Mouse (Mus musculus) cortical plate, adult 2 months (tissue): ENCODE measurements around the gene Urah. TPM values are rescaled to one million over a fixed set of nuclear protein-coding genes. Genes with fewer than 3 reads are reported as not detected.

ENCODE experiments used
- H3K27ac ChIP-seq: fragments of 200-500 bp; 2 replicates; pipeline ENCODE4 v1.5.1; 2012; ENCODE audit warnings: low read length, control low read depth, inconsistent platforms; ENCODE audit not compliant: insufficient read depth
- H3K4me1 ChIP-seq: fragments of 200-500 bp; 2 replicates; pipeline ENCODE4 v1.6.1; 2011; ENCODE audit warnings: low read length; ENCODE audit not compliant: control insufficient read depth, insufficient read depth
- H3K4me3 ChIP-seq: fragments of 200-500 bp; 2 replicates; pipeline ENCODE4 v1.5.1; 2011; ENCODE audit warnings: mild to moderate bottlenecking, low read length, control low read depth; ENCODE audit not compliant: insufficient read depth
- CTCF ChIP-seq: fragments of 200-500 bp; IDR thresholded peaks from 2 replicates; pipeline ENCODE4 v1.5.1; 2011; ENCODE audit warnings: mild to moderate bottlenecking, control low read depth, low read length; ENCODE audit not compliant: insufficient read depth; ENCODE audit errors: extremely low read depth
- POLR2A ChIP-seq: fragments of 200-500 bp; IDR thresholded peaks from 2 replicates; pipeline ENCODE4 v1.6.1; 2011; ENCODE audit warnings: mild to moderate bottlenecking, low read length, control low read depth; ENCODE audit not compliant: insufficient read depth; ENCODE audit errors: extremely low read depth
- polyA plus RNA-seq: library from polyadenylated mRNA; depleted of rRNA; stranded (reverse); fragments of >200 nt; gene quantifications from 2 replicates; pipeline ENCODE4 v1.2.3, GENCODE M21; 2012; rRNA removed

Gene Urah
- 3.4 and 4.1 TPM in 2 replicates for polyA plus RNA-seq

DNA sequence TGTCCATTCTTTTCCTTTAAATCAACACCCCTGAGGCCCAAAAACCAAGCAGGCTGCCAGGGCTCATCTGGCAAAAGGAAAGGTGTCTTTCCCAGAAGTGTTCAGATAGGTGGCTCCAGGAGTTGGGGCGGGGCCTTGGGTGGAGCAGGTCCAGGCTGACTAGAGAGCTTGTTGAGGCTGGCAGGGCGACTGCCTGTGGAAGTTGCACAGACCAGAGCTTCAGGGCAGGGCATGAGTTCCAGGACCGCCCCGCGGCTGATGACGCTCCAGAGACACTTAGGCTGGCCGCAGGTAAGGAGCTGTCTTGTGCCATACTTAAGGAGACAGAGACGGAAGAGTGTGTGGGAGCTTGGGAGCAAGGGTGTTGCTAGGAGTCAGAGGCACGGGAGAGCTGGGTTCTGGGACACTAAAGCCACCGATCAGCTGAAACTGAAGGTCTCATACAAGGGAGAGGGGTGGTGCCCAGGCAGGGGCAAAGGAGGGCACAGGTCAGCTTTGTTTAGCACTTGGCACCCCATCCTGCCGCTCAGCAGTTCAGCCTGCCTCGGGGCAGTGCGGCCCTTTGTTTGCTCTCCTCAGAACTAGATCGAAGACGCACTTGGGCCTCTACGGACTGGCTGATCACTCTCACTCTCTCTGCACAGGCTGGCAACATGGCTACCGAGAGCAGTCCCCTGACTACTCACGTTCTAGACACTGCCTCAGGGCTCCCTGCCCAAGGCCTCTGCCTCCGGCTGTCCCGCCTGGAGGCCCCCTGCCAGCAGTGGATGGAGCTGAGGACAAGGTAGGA is at the start of gene Urah:
Gene Urah (plus strand): TSS at position 51 of the 790 bp plus-strand sequence.
- Histone ChIP-seq H3K4me3 (no peak within 1 kb of the TSS), H3K4me1 (no peaks in the 10 kb centered on the region), H3K27ac (no peak within 1 kb of the TSS)
- TF ChIP-seq CTCF = no peak
- no peak for TF ChIP-seq POLR2A

DNA sequence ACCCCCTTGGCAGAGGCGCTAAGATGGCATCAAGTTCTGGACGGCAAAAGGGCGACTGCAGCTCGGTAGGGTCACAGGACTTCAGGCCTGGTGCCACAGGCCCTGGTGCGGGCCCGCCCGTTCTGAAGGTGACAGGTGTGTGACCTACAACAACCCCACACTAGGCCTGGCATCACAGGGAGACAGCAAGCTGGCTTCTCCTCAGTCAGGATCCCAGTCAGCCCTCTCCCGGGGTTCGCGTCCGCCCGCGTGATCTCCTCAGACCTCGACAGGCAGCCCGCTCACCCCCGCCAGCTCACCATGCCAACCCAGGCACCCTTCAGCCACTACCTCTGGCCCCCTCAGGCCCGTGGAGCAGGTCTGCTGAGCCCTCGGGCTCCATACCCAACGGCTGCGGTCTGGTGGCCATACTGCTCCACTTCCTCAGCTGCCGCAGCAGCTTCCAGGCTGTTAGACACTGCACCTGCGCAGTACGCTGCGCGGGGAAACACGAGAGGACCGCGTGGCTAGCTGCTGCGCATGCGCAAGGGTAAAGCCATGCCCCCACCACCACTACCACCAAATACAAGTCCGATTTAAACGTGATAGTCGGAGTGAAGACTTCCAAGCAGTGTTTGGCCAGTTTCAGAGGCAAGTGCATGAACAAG is 47.3 kb upstream of the Urah start, which contains the start of gene Syce1:
Gene Syce1 (minus strand): TSS at position 447 of the 647 bp plus-strand sequence.
- Histone ChIP-seq H3K4me1 (no peaks in the 10 kb centered on the region), H3K4me3 (no peak within 1 kb of the TSS), H3K27ac (no peak within 1 kb of the TSS)
- no peak for TF ChIP-seq CTCF
- no peak for TF ChIP-seq POLR2A

DNA sequence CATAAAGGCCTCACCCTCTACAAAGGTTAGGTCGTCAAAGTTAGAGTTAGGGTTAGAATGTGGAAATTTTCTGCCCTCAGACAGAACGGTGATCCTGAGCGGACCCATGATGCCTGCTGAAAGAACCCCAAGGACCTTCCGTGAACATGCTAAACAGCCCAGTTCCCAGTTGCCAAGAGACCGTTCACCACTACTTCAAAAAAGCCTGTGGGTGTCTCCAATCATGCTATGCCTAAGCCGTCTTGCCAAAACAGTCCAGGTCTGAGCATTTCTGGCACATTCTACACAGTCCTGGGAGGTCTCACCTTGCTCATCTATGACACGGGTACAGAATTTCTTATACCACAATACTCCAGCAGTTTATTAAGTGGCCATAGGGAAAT is 46.8 kb upstream of the Urah start:
- TF ChIP-seq CTCF (no peak), POLR2A (no peak)

DNA sequence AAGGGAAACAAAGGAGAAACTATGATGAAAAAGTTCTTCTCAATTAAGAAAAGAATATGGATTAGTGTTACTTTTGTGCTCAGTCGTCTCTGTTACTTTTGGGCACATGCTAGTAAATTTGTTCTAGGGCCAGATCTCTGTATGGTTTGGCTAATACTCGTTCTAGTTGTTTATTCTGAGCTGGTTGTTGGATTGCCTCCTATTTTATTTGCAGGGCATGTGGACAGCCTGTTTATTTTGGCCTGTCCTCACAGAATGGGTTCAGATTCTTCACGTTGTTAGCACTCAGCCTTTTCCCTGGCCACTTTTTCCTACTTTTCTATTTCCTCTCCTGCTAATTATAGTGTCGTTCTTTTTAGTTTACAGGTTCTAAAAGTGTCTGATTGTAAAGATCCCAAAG is 41.3 kb upstream of the Urah start:
- Histone ChIP-seq H3K27ac (no peak overlapping the region), H3K4me3 (no peak overlapping the region), H3K4me1 (no peaks in the 10 kb centered on the region)
- TF ChIP-seq CTCF (no peak), POLR2A (no peak)

More for the DNA sequence above, 46.8 kb upstream of the Urah start:
- H3K4me3 ChIP-seq = no peak overlapping the region
- no peaks in the 10 kb centered on the region for H3K4me1 ChIP-seq
- H3K27ac ChIP-seq = no peak overlapping the region

DNA sequence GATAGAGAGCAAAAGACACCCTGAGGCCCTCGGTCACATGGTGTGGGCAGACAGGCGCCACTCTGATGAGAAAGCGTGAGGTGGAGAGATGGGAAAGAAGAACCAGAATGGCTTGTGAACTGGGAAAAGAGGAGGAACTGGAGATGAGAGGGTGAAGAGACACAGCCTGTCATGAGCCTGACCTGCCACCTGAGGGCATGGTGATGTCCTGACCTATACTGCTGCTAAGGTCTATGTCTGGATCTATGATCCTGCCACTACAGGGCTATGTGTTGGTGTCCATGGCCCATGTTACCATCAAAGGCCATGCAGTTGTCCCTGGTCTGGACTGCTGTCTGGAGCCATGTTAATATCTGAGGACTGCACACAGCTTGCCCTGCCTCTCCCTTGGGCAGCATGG is 37.2 kb upstream of the Urah start:
- TF ChIP-seq POLR2A (no peak), CTCF (no peak)
- no peak overlapping the region for H3K4me3 ChIP-seq
- no peaks in the 10 kb centered on the region for H3K4me1 ChIP-seq
- H3K27ac ChIP-seq = no peak overlapping the region

DNA sequence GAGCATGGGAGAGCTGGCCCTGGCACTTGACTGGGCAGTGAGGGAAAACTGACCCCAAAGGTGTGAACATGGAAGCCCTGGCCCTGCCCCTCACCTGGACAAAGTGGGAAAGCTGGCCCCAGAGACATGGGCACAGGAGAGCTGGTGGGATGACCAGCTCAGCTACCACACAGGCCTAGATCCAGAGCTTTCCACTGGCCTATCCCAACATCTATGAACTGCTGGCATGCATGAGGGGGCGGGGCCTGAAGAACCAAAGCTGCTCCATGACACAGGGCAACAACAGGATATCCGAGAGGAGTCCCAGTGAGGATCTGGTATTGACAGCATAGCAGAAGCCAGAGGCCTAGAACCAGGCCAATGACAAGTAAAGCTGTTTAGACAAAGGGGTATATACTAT is 36.6 kb upstream of the Urah start:
- H3K4me1 ChIP-seq = no peaks in the 10 kb centered on the region
- H3K4me3 ChIP-seq = no peak overlapping the region
- no peak overlapping the region for H3K27ac ChIP-seq
- TF ChIP-seq CTCF = no peak
- TF ChIP-seq POLR2A = no peak

DNA sequence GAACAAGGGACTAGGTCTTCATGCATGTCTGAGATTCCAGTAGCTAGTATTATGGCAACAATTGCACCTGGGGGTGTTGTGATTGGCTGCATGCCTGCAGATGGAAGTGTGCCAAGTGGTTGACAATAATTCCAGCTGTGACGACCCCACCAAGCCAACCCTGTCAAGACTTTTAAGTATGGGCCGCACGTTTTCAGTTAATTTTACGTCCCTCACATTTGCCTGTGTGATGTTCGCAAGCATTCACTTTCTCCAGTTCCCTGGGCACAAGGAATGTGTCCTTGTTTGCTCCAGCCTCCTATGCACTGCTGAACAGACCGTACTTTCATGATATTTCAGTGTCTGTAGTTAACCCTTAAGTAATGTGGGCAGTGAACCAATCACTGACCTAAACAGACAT is 32.2 kb upstream of the Urah start:
- Histone ChIP-seq H3K4me3 (no peak overlapping the region), H3K27ac (no peak overlapping the region), H3K4me1 (no peaks in the 10 kb centered on the region)
- TF ChIP-seq CTCF (no peak), POLR2A (no peak)

DNA sequence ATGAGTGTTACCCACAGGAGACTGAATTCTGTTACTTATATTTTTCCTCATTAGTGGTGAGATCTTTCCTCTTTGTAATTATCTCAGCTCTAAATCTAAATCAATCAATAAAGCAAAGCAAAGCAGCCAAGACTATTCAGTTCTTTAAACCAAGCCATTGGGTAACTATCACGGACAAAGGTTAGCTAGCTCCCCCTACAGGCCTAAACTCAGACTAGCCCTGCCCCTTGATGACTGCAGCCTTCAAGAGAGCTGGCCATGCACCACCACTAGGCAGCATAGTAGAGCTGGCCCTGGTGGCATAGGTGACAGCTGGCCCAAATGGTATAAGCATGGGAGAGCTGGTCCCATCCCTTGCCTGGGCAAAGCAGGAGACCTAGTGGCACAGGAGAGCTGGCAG is 29.1 kb upstream of the Urah start:
- H3K27ac ChIP-seq = no peak overlapping the region
- H3K4me3 ChIP-seq = no peak overlapping the region
- no peaks in the 10 kb centered on the region for H3K4me1 ChIP-seq
- TF ChIP-seq POLR2A (no peak), CTCF (peak; percentile 80)

DNA sequence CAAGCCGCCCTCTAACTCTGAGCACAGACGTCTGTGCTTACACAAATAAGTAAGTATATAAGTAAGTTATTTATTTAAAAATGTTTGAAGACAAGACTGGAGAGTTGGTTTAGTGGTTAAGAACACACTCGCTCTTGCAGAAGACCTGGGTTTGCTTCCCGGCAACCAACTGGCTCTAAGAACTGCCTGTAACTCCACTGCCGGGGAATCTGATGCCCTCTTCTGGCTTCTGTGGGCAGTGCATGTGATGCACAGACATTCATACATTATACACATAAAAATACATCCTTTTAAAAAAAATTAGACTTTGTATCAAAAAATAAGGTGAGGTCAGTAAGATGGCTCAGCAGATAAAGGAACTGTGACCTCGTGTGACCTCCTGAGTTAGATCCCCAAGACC is 24.3 kb upstream of the Urah start:
- Histone ChIP-seq H3K4me3 (no peak overlapping the region), H3K4me1 (no peaks in the 10 kb centered on the region; the same call in 1 of the 2 replicates), H3K27ac (no peak overlapping the region)
- TF ChIP-seq POLR2A (no peak), CTCF (peak; percentile 16; the same call in 1 of the 2 replicates)

DNA sequence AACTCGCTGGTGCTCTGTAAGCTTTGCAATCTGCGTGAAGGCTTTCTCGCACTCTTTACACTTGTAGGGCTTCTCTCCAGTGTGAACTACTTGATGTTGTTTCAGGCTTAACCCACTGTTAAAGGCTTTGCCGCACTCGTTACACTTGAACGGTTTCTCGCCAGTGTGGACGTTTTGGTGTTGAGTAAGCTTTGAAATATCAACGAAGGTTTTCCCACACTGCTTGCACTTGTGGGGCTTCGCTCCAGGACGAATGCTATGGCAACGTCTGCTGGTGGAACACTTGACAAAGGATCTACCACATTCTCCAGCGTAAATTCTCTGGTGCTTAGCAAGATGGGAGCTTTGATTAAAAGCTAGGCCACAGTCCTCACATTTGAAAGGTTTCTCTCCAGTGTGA is 23.1 kb upstream of the Urah start:
- no peak for TF ChIP-seq POLR2A
- TF ChIP-seq CTCF = no peak
- no peaks in the 10 kb centered on the region; the same call in 1 of the 2 replicates for H3K4me1 ChIP-seq
- no peak overlapping the region for H3K27ac ChIP-seq
- H3K4me3 ChIP-seq = no peak overlapping the region
